Mouse (Mus musculus) mature B cell (primary cell): ENCODE data around the gene Gm21366.
"Not testable (repeated sequence)": the region's sequence is repeated elsewhere in the genome, so short reads cannot be mapped to it uniquely, and the experiment has no call there.

Experiments
- in situ Hi-C: fragments of 300-500 bp; cut with MboI; formaldehyde crosslinking; loops from 2 replicates; pipeline ENCODE4 v1.14.3; 2019

The Gm21366 gene

GRCm38 (mm10) chrY:22861156-22861555 is at the start of gene Gm21366:
Gene Gm21366, minus strand, starts transcription at chrY:22861256.
- in situ Hi-C loops: not testable (repeated sequence)
